Mouse (Mus musculus): Measurements from ENCODE around the gene Ptges3l.
"Not testable (repeated sequence)": the region's sequence is repeated elsewhere in the genome, so short reads cannot be mapped to it uniquely, and the experiment has no call there.

Ptges3l gene

GRCm38 (mm10) chr11:101457631-101458030, 32.5 kb upstream of the Ptges3l start:
- DNase-seq (ENCODE audit: low read depth, low spot score), result no peak

- no peak for DNase-seq (ENCODE audit: low read depth, low spot score)
Measured at GRCm38 (mm10) chr11:101455627-101456026, 30.5 kb upstream of the Ptges3l start.

DNA sequence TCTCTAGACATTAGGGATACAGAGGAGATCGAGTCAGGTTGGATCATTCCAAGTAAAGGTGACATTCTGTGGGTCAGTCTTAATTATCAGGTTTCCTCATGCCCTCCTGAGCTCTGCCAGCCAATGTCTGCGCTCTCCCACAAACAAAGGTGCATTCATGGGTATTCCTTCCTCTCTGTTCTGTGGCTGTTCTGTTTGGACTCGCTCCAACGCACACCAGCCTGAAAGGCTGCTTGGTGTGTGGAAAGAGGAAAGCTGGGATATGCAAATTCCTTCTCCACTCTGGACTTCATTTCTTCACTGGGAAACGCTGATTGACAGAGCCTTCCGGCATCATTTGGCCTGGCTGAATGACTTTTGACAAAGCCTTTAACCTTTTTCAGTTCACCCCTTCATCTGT, 29.6 kb upstream of the Ptges3l start:
- no peak for DNase-seq (ENCODE audit: low read depth, low spot score)

GRCm38 (mm10) chr11:101452093-101452774, 27.1 kb upstream of the Ptges3l start:
- no peak for DNase-seq (ENCODE audit: low read depth, low spot score)

GRCm38 (mm10) chr11:101451536-101451935, 26.4 kb upstream of the Ptges3l start:
- DNase-seq (ENCODE audit: low read depth, low spot score), result no peak

DNA sequence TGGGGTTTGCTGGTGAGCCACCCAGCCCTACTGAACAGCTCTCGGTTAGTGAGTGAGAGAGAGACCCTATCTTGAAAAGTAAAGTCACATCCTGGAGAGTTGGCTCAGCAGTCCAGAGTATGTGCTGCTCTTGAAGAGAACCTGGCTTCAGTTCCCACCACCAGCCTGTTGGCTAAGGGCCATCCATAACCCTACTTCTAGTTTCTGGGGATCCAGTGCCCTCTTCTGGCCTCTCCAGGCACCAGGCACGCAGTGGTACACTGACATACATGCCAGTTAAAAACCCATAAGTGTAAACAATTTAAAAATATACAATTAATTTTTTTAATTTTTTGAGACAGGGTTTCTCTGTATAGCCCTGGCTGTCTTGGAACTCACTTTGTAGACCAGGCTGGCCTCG, 25.3 kb upstream of the Ptges3l start:
- DNase-seq (ENCODE audit: low read depth, low spot score), result no peak

GRCm38 (mm10) chr11:101449596-101449995, 24.5 kb upstream of the Ptges3l start:
- not testable (repeated sequence) for DNase-seq (ENCODE audit: low read depth, low spot score)

DNA sequence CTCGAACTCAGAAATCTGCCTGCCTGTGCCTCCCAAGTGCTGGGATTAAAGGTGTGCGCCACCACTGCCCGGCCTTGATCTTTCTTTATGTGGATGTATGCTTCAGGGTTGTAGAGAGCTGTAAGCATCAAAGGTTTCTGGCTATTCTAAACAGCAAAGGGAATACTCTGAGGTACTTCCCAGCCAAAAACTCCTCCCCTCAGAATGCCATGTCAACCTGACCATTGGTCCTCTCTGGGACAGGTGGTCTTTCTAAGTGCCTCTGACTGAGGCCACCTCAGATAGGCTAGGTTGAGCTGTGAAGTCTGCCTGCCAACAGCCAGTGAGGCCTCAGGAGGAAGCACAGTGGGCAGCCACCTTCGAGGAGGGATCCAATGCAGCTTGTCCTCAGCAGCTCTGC, 23.8 kb upstream of the Ptges3l start:
- DNase-seq (ENCODE audit: low read depth, low spot score), result no peak

DNA sequence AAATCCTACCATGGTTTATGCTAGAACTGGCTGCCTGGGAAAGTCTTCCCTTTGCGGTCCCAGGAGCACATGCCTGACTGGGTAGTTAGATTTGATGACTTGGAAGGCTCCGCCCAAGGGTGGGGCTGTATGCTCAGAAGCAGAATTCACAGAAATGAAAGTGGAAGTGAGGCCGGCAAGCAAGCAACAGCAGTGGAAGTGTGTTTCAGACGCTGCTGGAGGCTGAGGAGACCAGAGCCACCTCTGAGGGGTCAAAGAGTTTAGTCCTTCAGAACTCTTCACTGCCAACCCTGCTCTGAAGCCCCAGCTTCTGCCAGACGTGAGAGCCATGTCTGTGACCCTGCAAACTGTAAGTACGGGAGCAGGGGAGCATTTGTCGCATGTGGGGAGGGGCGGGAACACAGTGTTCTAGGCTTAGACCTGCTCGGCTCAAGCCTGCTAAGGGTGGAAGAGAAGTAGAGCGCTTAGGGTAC, 23.2 kb upstream of the Ptges3l start, which contains the start of gene Ifi35:
Ifi35 (plus strand) TSS at position 134 of the 473 bp plus-strand sequence.
- no peak for DNase-seq (ENCODE audit: low read depth, low spot score)

DNA sequence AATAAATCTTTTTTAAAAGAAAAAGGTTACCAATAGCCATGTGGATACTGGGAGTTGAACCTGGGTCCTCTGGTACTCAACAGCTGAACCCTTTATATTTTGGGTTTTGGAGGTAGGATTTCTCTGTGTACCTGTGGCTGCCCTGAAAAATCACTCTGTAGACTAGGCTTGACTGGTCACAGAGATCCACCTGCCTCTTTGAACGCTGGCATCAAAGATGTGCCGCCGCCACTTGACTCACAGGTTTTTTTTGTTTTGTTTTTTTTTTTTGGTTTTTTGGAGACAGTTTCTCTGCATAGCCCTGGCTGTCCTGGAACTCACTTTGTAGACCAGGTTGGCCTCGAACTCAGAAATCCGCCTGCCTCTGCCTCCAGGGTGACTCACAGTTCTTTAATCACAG, 22.7 kb upstream of the Ptges3l start:
- no peak for DNase-seq (ENCODE audit: low read depth, low spot score)

DNA sequence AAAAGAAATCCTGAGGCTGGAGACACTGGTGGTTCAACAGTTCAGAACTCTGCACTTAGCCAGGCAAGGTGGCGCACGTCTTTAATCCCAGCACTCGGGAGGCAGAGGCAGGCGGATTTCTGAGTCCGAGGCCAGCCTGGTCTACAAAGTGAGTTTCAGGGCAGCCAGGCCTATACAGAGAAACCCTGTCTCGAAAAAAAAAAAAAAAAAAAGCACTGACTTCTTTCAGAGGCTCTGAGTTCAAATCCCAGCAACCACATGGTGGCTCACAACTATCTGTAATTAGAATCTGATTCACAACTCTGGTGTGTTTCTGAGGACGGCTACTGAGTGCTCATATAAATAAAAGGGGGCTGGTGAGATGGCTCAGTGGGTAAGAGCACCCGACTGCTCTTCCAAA, 21.7 kb upstream of the Ptges3l start:
- DNase-seq (ENCODE audit: low read depth, low spot score), result not testable (repeated sequence)

- DNase-seq (ENCODE audit: low read depth, low spot score), result no peak
Measured at GRCm38 (mm10) chr11:101446319-101446718, 21.2 kb upstream of the Ptges3l start.

DNA sequence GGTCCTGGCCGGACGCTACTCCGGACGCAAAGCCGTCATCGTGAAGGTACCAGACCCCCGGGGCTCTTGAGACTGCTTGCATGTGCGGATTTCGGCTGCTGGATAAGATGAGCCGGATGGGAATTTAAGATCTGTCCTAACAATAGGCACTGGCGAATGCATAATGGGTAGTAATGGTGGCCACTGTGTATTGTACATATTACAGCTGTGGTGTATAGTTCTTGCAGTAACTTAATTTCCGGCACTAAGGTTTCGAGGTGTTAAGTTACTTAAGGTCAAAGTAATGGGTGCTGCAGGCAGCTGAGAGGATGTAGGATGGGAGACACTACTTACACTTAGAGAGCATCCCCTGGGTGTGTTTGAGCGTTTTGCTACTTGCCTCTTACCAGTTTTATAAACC, 17.6 kb upstream of the Ptges3l start:
- no peak for DNase-seq (ENCODE audit: low read depth, low spot score)

- peak; percentile 100 for DNase-seq (ENCODE audit: low read depth, low spot score)
Measured at GRCm38 (mm10) chr11:101442127-101442693, 17.1 kb upstream of the Ptges3l start, which contains the start of gene Rpl27. Rpl27 (plus strand) TSS chr11:101442298.

DNA sequence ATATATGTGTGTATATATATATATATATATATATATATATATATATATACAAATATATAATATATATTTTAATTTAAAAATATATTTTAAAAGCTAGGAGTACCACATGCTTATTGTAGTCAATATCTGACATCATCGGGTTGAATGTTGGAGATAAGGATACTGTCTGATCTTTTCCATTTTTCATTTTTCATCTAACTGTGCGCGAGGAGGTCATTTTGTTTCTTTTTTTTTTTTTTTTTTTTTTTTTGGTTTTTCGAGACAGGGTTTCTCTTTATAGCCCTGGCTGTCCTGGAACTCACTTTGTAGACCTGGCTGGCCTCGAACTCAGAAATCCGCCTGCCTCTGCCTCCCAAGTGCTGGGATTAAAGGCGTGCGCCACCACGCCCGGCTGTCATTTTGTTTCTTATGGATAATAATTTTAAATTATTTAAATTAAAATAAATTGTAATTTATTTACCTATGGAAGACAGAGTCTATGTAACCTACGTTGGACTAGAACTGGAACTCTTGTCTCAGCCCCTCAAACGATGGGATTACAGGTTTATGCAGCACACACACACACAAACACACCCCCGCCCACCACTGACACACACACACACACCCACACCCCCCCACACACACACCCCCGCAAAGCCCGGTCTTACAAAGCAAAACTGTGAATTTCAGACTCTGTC, 16.5 kb upstream of the Ptges3l start:
- DNase-seq (ENCODE audit: low read depth, low spot score), result not testable (repeated sequence)

- not testable (repeated sequence) for DNase-seq (ENCODE audit: low read depth, low spot score)
Measured at GRCm38 (mm10) chr11:101438006-101438405, 12.9 kb upstream of the Ptges3l start.

GRCm38 (mm10) chr11:101436916-101437315, 11.8 kb upstream of the Ptges3l start:
- no peak for DNase-seq (ENCODE audit: low read depth, low spot score)

GRCm38 (mm10) chr11:101435831-101436230, 10.7 kb upstream of the Ptges3l start:
- DNase-seq (ENCODE audit: low read depth, low spot score), result no peak

- DNase-seq (ENCODE audit: low read depth, low spot score), result no peak
Measured at GRCm38 (mm10) chr11:101433396-101433795, 8.3 kb upstream of the Ptges3l start.

DNA sequence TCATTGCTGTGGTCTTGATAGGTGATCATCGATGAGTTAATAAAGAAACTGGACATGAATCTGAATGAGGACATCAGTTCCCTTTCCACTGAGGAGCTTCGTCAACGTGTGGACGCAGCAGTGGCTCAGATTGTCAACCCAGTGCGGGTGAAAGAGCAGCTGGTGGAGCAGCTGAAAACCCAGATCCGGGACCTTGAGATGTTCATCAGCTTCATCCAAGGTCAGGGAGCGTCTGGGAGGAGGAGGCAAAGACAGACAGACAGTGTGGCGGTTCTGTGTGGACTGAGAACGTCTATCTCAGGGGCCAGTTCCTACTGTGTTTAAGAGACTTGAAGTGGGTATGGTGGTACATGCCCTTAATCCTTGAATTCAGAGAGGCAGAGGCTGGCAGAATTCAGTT, 6.2 kb upstream of the Ptges3l start:
- DNase-seq (ENCODE audit: low read depth, low spot score), result no peak

- no peak for DNase-seq (ENCODE audit: low read depth, low spot score)
Measured at GRCm38 (mm10) chr11:101426165-101426564, 1.0 kb upstream of the Ptges3l start.

GRCm38 (mm10) chr11:101424105-101424851, 855 bp downstream of the Ptges3l start, which contains the start of gene Gm27029:
Gm27029 (minus strand) TSS chr11:101424796.
- no peak for DNase-seq (ENCODE audit: low read depth, low spot score)

All from brain, embryonic 18.5 days (tissue).